Mouse (Mus musculus): Measurements from ENCODE around the gene Inf2. TPM values are rescaled to one million over a fixed set of nuclear protein-coding genes. Genes with fewer than 3 reads are reported as not detected.

Gene Inf2
- polyA plus RNA-seq (2015; fragmentation: Nextera tagmentation; extraction: Ambion mirVana), result 2.0 and 2.3 TPM in 2 replicates

DNA sequence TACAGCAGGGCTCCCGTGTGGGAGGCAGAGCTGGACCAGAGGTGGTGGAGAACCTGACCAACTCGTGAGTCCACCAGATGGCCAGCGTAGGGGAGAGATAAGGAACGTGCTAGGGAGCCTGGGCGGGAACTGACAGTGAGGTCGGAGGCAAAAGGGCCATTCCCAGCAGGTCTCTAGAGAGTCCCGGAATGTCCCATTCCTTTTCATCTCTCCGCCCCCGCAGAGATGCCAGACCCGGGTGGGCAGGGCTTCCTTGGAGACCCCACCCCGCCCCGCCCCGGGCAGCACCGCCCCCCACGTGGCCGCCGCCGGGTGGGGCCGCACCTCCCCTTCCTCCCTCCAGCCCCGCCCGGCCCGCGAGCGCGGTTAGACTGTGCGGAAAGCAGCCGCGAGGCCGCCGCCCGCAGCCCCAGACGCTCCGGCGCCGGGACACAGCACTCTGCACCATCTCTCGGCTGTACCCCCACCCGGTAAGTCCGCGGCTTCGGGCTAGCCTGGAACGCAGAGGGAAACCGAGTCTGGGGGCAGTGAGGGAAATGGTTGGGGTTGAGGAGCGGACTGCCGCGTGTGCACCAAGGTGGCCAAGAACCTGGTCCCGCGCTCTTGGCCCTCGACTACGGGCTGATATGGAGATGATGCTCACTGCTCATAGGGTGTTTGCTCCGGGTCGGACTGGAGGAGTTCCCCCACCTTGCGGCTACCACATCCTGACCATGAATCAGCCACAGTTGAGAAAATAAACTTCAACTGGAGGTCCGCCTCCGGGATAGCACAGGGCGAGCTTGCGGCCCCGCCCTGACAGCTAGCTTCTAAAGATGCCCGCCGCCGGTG is at the start of gene Inf2:
TSS of gene Inf2 (plus strand) at position 359 of the 831 bp plus-strand sequence.

DNA sequence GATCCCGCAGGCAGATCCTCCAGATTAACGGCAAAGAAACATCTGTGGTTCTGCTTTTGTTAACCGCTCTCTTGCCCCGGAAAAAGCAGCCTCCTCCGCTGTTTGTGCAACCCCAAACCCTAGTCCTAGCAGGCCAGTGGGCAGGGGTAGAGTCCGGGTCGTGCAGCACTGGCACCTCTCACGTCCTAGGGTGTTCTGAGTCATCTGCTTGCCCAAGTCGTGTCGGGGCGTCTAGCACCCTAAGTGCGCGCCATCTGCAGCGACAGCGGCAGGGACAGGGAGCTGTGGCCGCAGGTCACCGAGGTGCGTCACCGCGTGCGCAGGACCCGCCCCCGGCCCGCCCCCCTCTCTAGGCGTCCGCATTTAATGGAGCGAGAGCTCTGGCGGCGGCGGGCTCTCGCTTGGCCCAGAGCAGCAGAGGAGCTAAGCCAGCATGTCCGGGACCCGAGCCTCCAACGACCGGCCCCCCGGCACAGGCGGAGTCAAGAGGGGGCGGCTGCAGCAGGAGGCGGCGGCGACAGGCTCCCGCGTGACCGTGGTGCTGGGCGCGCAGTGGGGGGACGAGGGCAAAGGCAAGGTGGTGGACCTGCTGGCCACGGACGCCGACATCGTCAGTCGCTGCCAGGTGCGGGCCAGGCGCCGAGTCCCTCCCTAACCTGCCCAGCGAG is 31.2 kb downstream of the Inf2 start, which contains the start of gene Adssl1:
TSS of gene Adssl1 (plus strand) at position 360 of the 668 bp plus-strand sequence.

DNA sequence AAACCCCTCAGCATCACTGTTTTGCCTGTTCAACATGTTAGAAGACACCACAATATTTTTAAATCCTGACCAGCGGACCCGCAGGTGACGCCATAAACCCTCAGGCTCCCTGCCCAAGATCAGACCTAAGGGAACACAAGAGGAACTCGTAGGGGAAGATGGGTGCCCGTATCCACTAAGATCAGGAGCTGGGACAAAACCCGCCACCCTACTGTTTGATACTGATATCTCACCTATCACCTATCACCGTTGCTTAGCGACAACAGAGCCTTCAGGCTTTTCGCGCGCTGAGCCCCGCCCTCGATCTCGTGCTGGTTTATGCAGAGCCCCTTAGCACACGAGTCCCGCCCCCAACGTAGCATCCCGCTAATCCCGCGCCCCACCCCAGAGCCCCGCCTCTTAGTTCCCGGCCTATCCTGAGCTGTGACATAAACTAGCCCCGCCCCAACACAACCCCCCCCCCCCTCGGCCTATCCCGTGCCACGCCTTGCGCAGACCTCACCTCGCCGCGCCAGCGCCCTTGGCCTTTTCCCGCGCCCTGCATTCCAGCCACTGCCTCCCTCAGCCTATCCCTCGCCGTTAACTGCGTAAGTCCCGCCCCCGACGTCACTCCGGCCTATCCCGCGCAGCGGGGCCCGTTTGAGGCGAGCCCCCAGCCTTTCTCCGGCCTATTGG is 55.7 kb downstream of the Inf2 start, which contains the start of gene Siva1:
TSS of gene Siva1 (plus strand) at position 500 of the 675 bp plus-strand sequence.

Small RNA genes lying within 50 kb of the gene (microRNA-seq; reads per million reads assigned to microRNA genes)
- 0.87 reads per million for gene Mir6939

Other genes with a start within 250 kb of the Inf2 start
- gene A530016L24Rik, start 99.3 kb upstream of the Inf2 start, polyA plus RNA-seq (2015; fragmentation: Nextera tagmentation; extraction: Ambion mirVana), result 0.08 and 0.22 TPM in 2 replicates
- 93.9 and 104 TPM in 2 replicates for gene Tmem179, start 72.0 kb upstream of the Inf2 start, polyA plus RNA-seq (2015; fragmentation: Nextera tagmentation; extraction: Ambion mirVana)
- gene Adssl1, start 31.3 kb downstream of the Inf2 start, polyA plus RNA-seq (2015; fragmentation: Nextera tagmentation; extraction: Ambion mirVana), result 10.4 and 11.3 TPM in 2 replicates
- 49.8 and 51.8 TPM in 2 replicates for gene Siva1, start 55.9 kb downstream of the Inf2 start, polyA plus RNA-seq (2015; fragmentation: Nextera tagmentation; extraction: Ambion mirVana)
- gene Akt1, start 86.1 kb downstream of the Inf2 start, polyA plus RNA-seq (2015; fragmentation: Nextera tagmentation; extraction: Ambion mirVana), result 115 and 131 TPM in 2 replicates
- 1.6 and 2.0 TPM in 2 replicates for gene Zbtb42, start 90.0 kb downstream of the Inf2 start, polyA plus RNA-seq (2015; fragmentation: Nextera tagmentation; extraction: Ambion mirVana)
- 41.4 and 45.2 TPM in 2 replicates for gene Cep170b, start 131.7 kb downstream of the Inf2 start, polyA plus RNA-seq (2015; fragmentation: Nextera tagmentation; extraction: Ambion mirVana)
- gene Pld4, start 171.9 kb downstream of the Inf2 start, polyA plus RNA-seq (2015; fragmentation: Nextera tagmentation; extraction: Ambion mirVana), result 12.0 and 14.3 TPM in 2 replicates
- 8.2 and 9.1 TPM in 2 replicates for gene Ahnak2, start 213.9 kb downstream of the Inf2 start, polyA plus RNA-seq (2015; fragmentation: Nextera tagmentation; extraction: Ambion mirVana)
- 20.0 and 22.4 TPM in 2 replicates for gene Clba1, start 220.2 kb downstream of the Inf2 start, polyA plus RNA-seq (2015; fragmentation: Nextera tagmentation; extraction: Ambion mirVana)
- 15.8 and 17.2 TPM in 2 replicates for gene Cdca4, start 240.6 kb downstream of the Inf2 start, polyA plus RNA-seq (2015; fragmentation: Nextera tagmentation; extraction: Ambion mirVana)

Measured in neural tube, postnatal 0 days (tissue).